Mouse (Mus musculus): ENCODE measurements around the gene Ptprd. TPM values are rescaled to one million over a fixed set of nuclear protein-coding genes. Genes with fewer than 3 reads are reported as not detected.

Ptprd gene
- polyA plus RNA-seq, 1 experiment from 2014 or later = 15.5 TPM

- Histone ChIP-seq H3K4me1 (replicated peaks) (no peaks in the 10 kb centered on the region), H3K4me3 (no peak overlapping the region), H3K36me3 (no peaks in the 10 kb centered on the region), H3K27ac (no peak overlapping the region), H3K9me3 (no peaks in the 10 kb centered on the region), H3K27me3 (ENCODE audit: insufficient read depth, poor library complexity, severe bottlenecking) (no peaks in the 10 kb centered on the region)
- DNase-seq (ENCODE audit: low spot score) = no peak
- 63% methylated on average over 4 of the region's 4 CpGs for WGBS
Measured at GRCm38 (mm10) chr4:77077607-77078006, 1134.2 kb downstream of the Ptprd start.

- H3K9me3 ChIP-seq = no peaks in the 10 kb centered on the region
- no peaks in the 10 kb centered on the region for H3K27me3 ChIP-seq (ENCODE audit: insufficient read depth, poor library complexity, severe bottlenecking)
- DNase-seq (ENCODE audit: low spot score) = no peak
- WGBS = 86% methylated on average over 6 of the region's 6 CpGs
- H3K4me1 ChIP-seq (replicated peaks) = no peaks in the 10 kb centered on the region
- H3K4me3 ChIP-seq = no peak overlapping the region
- H3K27ac ChIP-seq = no peak overlapping the region
- H3K36me3 ChIP-seq = no peaks in the 10 kb centered on the region
Measured at GRCm38 (mm10) chr4:77050536-77051207, 1161.1 kb downstream of the Ptprd start.

GRCm38 (mm10) chr4:77004483-77004882, 1207.3 kb downstream of the Ptprd start:
- no peak overlapping the region for H3K4me3 ChIP-seq
- 76% methylated on average over 1 of the region's 1 CpGs for WGBS
- H3K9me3 ChIP-seq = no peaks in the 10 kb centered on the region
- DNase-seq (ENCODE audit: low spot score) = no peak
- no peaks in the 10 kb centered on the region for H3K4me1 ChIP-seq (replicated peaks)
- no peaks in the 10 kb centered on the region for H3K36me3 ChIP-seq
- no peak overlapping the region for H3K27ac ChIP-seq
- no peaks in the 10 kb centered on the region for H3K27me3 ChIP-seq (ENCODE audit: insufficient read depth, poor library complexity, severe bottlenecking)

- Histone ChIP-seq H3K4me1 (replicated peaks) (no peaks in the 10 kb centered on the region), H3K27me3 (ENCODE audit: insufficient read depth, poor library complexity, severe bottlenecking) (no peaks in the 10 kb centered on the region), H3K27ac (no peak overlapping the region), H3K9me3 (no peaks in the 10 kb centered on the region), H3K4me3 (no peak overlapping the region), H3K36me3 (no peaks in the 10 kb centered on the region)
- WGBS = 94% methylated on average over 4 of the region's 4 CpGs
- DNase-seq (ENCODE audit: low spot score) = no peak
Measured at GRCm38 (mm10) chr4:76996172-76996571, 1215.6 kb downstream of the Ptprd start.

GRCm38 (mm10) chr4:76989961-76990360, 1221.8 kb downstream of the Ptprd start:
- WGBS = 96% methylated on average over 1 of the region's 1 CpGs
- DNase-seq (ENCODE audit: low spot score) = no peak
- no peaks in the 10 kb centered on the region for H3K36me3 ChIP-seq
- H3K27me3 ChIP-seq (ENCODE audit: insufficient read depth, poor library complexity, severe bottlenecking) = no peaks in the 10 kb centered on the region
- H3K27ac ChIP-seq = no peak overlapping the region
- H3K9me3 ChIP-seq = no peaks in the 10 kb centered on the region
- H3K4me3 ChIP-seq = no peak overlapping the region
- H3K4me1 ChIP-seq (replicated peaks) = no peaks in the 10 kb centered on the region

- WGBS = 81% methylated on average over 3 of the region's 3 CpGs
Measured at GRCm38 (mm10) chr4:76977056-76977809, 1234.5 kb downstream of the Ptprd start.

GRCm38 (mm10) chr4:76948251-76948650, 1263.5 kb downstream of the Ptprd start:
- peak; percentile 18 for DNase-seq (ENCODE audit: low spot score)
- no peak overlapping the region for H3K27ac ChIP-seq
- 52% methylated on average over 3 of the region's 3 CpGs for WGBS

More at GRCm38 (mm10) chr4:76977056-76977809, 1234.5 kb downstream of the Ptprd start:
- Histone ChIP-seq H3K4me1 (replicated peaks) (no peaks in the 10 kb centered on the region), H3K36me3 (no peaks in the 10 kb centered on the region), H3K9me3 (no peaks in the 10 kb centered on the region), H3K27ac (no peak overlapping the region), H3K4me3 (no peak overlapping the region), H3K27me3 (ENCODE audit: insufficient read depth, poor library complexity, severe bottlenecking) (no peaks in the 10 kb centered on the region)
- no peak for DNase-seq (ENCODE audit: low spot score)

GRCm38 (mm10) chr4:76941382-76942360, 1270.1 kb downstream of the Ptprd start:
- H3K4me1 ChIP-seq (replicated peaks) = no peaks in the 10 kb centered on the region
- H3K36me3 ChIP-seq = no peaks in the 10 kb centered on the region
- H3K27me3 ChIP-seq (ENCODE audit: insufficient read depth, poor library complexity, severe bottlenecking) = no peaks in the 10 kb centered on the region
- no peak overlapping the region for H3K4me3 ChIP-seq
- 86% methylated on average over 6 of the region's 6 CpGs for WGBS
- H3K9me3 ChIP-seq = no peaks in the 10 kb centered on the region
- no peak overlapping the region for H3K27ac ChIP-seq
- DNase-seq (ENCODE audit: low spot score) = no peak

More at GRCm38 (mm10) chr4:76948251-76948650, 1263.5 kb downstream of the Ptprd start:
- H3K36me3 ChIP-seq = no peaks in the 10 kb centered on the region
- H3K9me3 ChIP-seq = no peaks in the 10 kb centered on the region
- H3K4me1 ChIP-seq (replicated peaks) = no peaks in the 10 kb centered on the region
- no peak overlapping the region for H3K4me3 ChIP-seq
- H3K27me3 ChIP-seq (ENCODE audit: insufficient read depth, poor library complexity, severe bottlenecking) = no peaks in the 10 kb centered on the region

- no peaks in the 10 kb centered on the region for H3K9me3 ChIP-seq
- H3K27me3 ChIP-seq (ENCODE audit: insufficient read depth, poor library complexity, severe bottlenecking) = no peaks in the 10 kb centered on the region
- no peaks in the 10 kb centered on the region for H3K4me1 ChIP-seq (replicated peaks)
- no peak overlapping the region for H3K27ac ChIP-seq
- H3K36me3 ChIP-seq = no peaks in the 10 kb centered on the region
- no peak overlapping the region for H3K4me3 ChIP-seq
- no peak for DNase-seq (ENCODE audit: low spot score)
- 69% methylated on average over 2 of the region's 2 CpGs for WGBS
Measured at GRCm38 (mm10) chr4:76931559-76931958, 1280.2 kb downstream of the Ptprd start.

- Histone ChIP-seq H3K9me3 (no peaks in the 10 kb centered on the region), H3K4me3 (no peak overlapping the region), H3K4me1 (replicated peaks) (no peaks in the 10 kb centered on the region), H3K36me3 (no peaks in the 10 kb centered on the region), H3K27ac (no peak overlapping the region), H3K27me3 (ENCODE audit: insufficient read depth, poor library complexity, severe bottlenecking) (no peaks in the 10 kb centered on the region)
- no peak for DNase-seq (ENCODE audit: low spot score)
- 83% methylated on average over 5 of the region's 5 CpGs for whole genome bisulfite sequencing
Measured at GRCm38 (mm10) chr4:76913532-76914150, 1298.1 kb downstream of the Ptprd start.

GRCm38 (mm10) chr4:76901692-76902091, 1310.1 kb downstream of the Ptprd start:
- 13% methylated on average over 1 of the region's 1 CpGs for WGBS
- H3K27me3 ChIP-seq (ENCODE audit: insufficient read depth, poor library complexity, severe bottlenecking) = no peaks in the 10 kb centered on the region
- peak; percentile 2 for DNase-seq (ENCODE audit: low spot score)
- no peak overlapping the region for H3K27ac ChIP-seq
- H3K4me3 ChIP-seq = no peak overlapping the region
- H3K36me3 ChIP-seq = no peaks in the 10 kb centered on the region
- H3K9me3 ChIP-seq = no peaks in the 10 kb centered on the region
- H3K4me1 ChIP-seq (replicated peaks) = 0 out of 2 replicates have a peak, but pooled peaks cover 5% of the 10 kb centered on the region

- no peak overlapping the region for H3K4me3 ChIP-seq
Measured at GRCm38 (mm10) chr4:76889669-76890068, 1322.1 kb downstream of the Ptprd start.

More at GRCm38 (mm10) chr4:76889669-76890068, 1322.1 kb downstream of the Ptprd start:
- WGBS = 96% methylated on average over 1 of the region's 1 CpGs
- H3K27ac ChIP-seq = no peak overlapping the region
- DNase-seq (ENCODE audit: low spot score) = no peak
- no peaks in the 10 kb centered on the region for H3K9me3 ChIP-seq
- no peaks in the 10 kb centered on the region for H3K4me1 ChIP-seq (replicated peaks)
- no peaks in the 10 kb centered on the region for H3K27me3 ChIP-seq (ENCODE audit: insufficient read depth, poor library complexity, severe bottlenecking)
- H3K36me3 ChIP-seq = no peaks in the 10 kb centered on the region

Data from hindbrain, embryonic 10.5 days (tissue).